Mouse (Mus musculus) midbrain, embryonic 12.5 days (tissue): Measurements from ENCODE around the gene Ccdc3. TPM values are rescaled to one million over a fixed set of nuclear protein-coding genes. Genes with fewer than 3 reads are reported as not detected.

Experiments used
- polyA plus RNA-seq: library from polyadenylated mRNA; unstranded; fragments of >200 nt; fragmentation: Nextera tagmentation; extraction: Ambion mirVana; gene quantifications from 2 replicates; pipeline ENCODE4 v1.2.1, GENCODE M21; 2016

Gene Ccdc3
- polyA plus RNA-seq, 1 experiment from 2014 or later, result 7.3 TPM

Other genes with a start within 250 kb of the Ccdc3 start
- gene Phyh, start 218.8 kb upstream of the Ccdc3 start, polyA plus RNA-seq, result 41.9 and 42.0 TPM in 2 replicates
- 0.65 TPM in 1 of 2 replicates, not detected in the other for gene Ucma, start 161.7 kb upstream of the Ccdc3 start, polyA plus RNA-seq
- gene Mcm10, start 125.0 kb upstream of the Ccdc3 start, polyA plus RNA-seq, result 30.0 and 32.3 TPM in 2 replicates
- gene Optn, start 73.7 kb upstream of the Ccdc3 start, polyA plus RNA-seq, result 3.3 and 4.2 TPM in 2 replicates